25 mouse cellular contexts compared by ENCODE assay signal in genomic region chr12:35016481-35017250, GRCm38 (mm10). TPM values are rescaled to one million over a fixed set of nuclear protein-coding genes. Genes with fewer than 3 reads are reported as not detected.
DNase-seq lines count a peak whose midpoint lies in the region; TF ChIP-seq lines count a peak whose summit lies in the region.
"Had no signal": no experiment of that assay in that cellular context is flagged by ENCODE, and none has a peak within 500 bp of the region (broad histone marks: within the 10 kb centered on the region; RNA-seq: fewer than 3 reads in every experiment).

No protein-coding gene starts in this region.

- no peak for TF ChIP-seq POLR2A in kidney, adult 2 months (IDR thresholded peaks at IDR 0.05; ENCODE audit: low read depth, low read length)

- WGBS in kidney, adult 2 months = 71% methylated on average over 9 of the region's 9 CpGs
- 36% methylated on average over 9 of the region's 9 CpGs for WGBS in large intestine, adult 2 months

- no peaks in the 10 kb centered on the region for H3K36me3 ChIP-seq in kidney, adult 2 months (ENCODE audit: control insufficient read depth, insufficient read depth, low read length)
- H3K36me3 ChIP-seq: heart, embryonic 10.5 days; hindbrain, embryonic 15.5 days; neural tube, embryonic 15.5 days had no signal

- no peak for TF ChIP-seq CTCF in kidney, adult 2 months (conservative IDR thresholded peaks at IDR 0.05; ENCODE audit: insufficient read depth, insufficient read length, low read depth, low read length)

- intact Hi-C loops in heart, postnatal 36 days (cut with DNase I) = loop anchor here (2.0 kb wide), 1 partner anchor 352 kb away; no protein-coding TSS in a partner anchor

- DNase-seq in kidney, adult 2 months = no peak
- DNase-seq in kidney, postnatal 25 days = no peak
- DNase-seq in A20 (ENCODE audit: low read depth, low spot score) = peak; percentile 26
- peak; percentile 21 to 28 for DNase-seq in B cell, adult 2 months
- DNase-seq in large intestine, adult 2 months (ENCODE audit: low read depth, low spot score) = peak; percentile 90
- DNase-seq in heart, postnatal 36 days = no peak
- no peak for DNase-seq in T-cell, adult 2 months (ENCODE audit: low spot score)
- DNase-seq: cerebellum, adult 18-20 months; gastrocnemius, postnatal 36 days; heart, postnatal 10 days; kidney, adult 18-20 months; lung, adult 18-20 months; lung, postnatal 14 days; right cerebral cortex, postnatal 25 days had no signal

- H3K4me3 ChIP-seq in kidney, adult 2 months (ENCODE audit: insufficient read depth, low read depth, low read length) = no peak overlapping the region
- H3K4me3 ChIP-seq: heart, embryonic 10.5 days; hindbrain, embryonic 15.5 days; megakaryocyte, embryonic 14.5 days; neural tube, embryonic 15.5 days had no signal

- H3K4me1 ChIP-seq in kidney, adult 2 months (ENCODE audit: control insufficient read depth, insufficient read depth, low read length) = no peaks in the 10 kb centered on the region
- H3K4me1 ChIP-seq: heart, embryonic 10.5 days; hindbrain, embryonic 15.5 days; neural tube, embryonic 15.5 days had no signal

- no peaks in the 10 kb centered on the region for H3K27me3 ChIP-seq in kidney, adult 2 months (replicated peaks; ENCODE audit: control insufficient read depth, insufficient read depth, low read length)
- H3K27me3 ChIP-seq: megakaryocyte, embryonic 14.5 days; neural tube, embryonic 15.5 days had no signal

- 0 out of 2 replicates have a peak overlapping the region, but pooled peaks have one; percentile 16 for H3K27ac ChIP-seq in kidney, adult 2 months (ENCODE audit: insufficient read depth, low read depth, low read length)
- H3K27ac ChIP-seq: heart, embryonic 10.5 days; hindbrain, embryonic 15.5 days; neural tube, embryonic 15.5 days had no signal

RNA-seq across cellular contexts. Expression of gene Snx13, which starts 30.3 kb away (rescaled TPM):
- polyA plus RNA-seq in kidney, adult 2 months (2012; rRNA removed) = 8.3 and 9.8 TPM in 2 replicates
- 5.3 and 7.4 TPM in 2 replicates for polyA plus RNA-seq in large intestine, adult 2 months (2012; rRNA removed)
- 10 to 100 TPM; 65.7 to 67.8 TPM for total RNA-seq in heart, postnatal 36 days (2021)

RNA-seq across cellular contexts. Expression of gene Prps1l1, which starts 32.1 kb away (rescaled TPM):
- not detected in 2 replicates for polyA plus RNA-seq in kidney, adult 2 months (2012; rRNA removed)
- polyA plus RNA-seq in large intestine, adult 2 months (2012; rRNA removed) = not detected in 2 replicates
- not detected for total RNA-seq in heart, postnatal 36 days (2021)
- total RNA-seq: adrenal gland, postnatal 4 days; ES-E14; gastrocnemius, postnatal 36 days; heart, postnatal 10 days; layer of hippocampus, postnatal 14 days had no signal
- polyA plus RNA-seq: embryonic facial prominence, embryonic 14.5 days; heart, embryonic 10.5 days; hindbrain, embryonic 15.5 days; limb, embryonic 11.5 days; liver, embryonic 11.5 days; neural tube, embryonic 15.5 days; stomach, embryonic 16.5 days had no signal

Comparison
In these comparisons a context has a peak if more than half of its experiments do, and no peak if none do; other contexts are left out.
1. DNase-seq: peak in A20 (single experiment), B cell, adult 2 months (2 of 2) and large intestine, adult 2 months (single experiment); none in kidney, adult 2 months (single experiment), kidney, postnatal 25 days (0 of 2), heart, postnatal 36 days (0 of 2) and T-cell, adult 2 months (single experiment).